Mouse (Mus musculus) forebrain, embryonic 12.5 days (tissue): Measurements from ENCODE around the gene Olfr1443. TPM values are rescaled to one million over a fixed set of nuclear protein-coding genes. Genes with fewer than 3 reads are reported as not detected.
"Not testable (repeated sequence)": the region's sequence is repeated elsewhere in the genome, so short reads cannot be mapped to it uniquely, and the experiment has no call there.

Experiments used
- ATAC-seq: fragments of 200-750 bp; cut with Nextera tagmentation; 2 replicates; pipeline ENCODE4 v1.8.0; 2017; ENCODE audit warnings: moderate TSS enrichment; ENCODE audit not compliant: low FRiP score
- H3K27ac ChIP-seq: fragments of 300-500 bp; sonication (generic); 2 replicates; pipeline ENCODE4 v1.5.1; 2016; ENCODE audit warnings: mild to moderate bottlenecking
- H3K27me3 ChIP-seq: fragments of 300-500 bp; sonication (generic); 2 replicates; pipeline ENCODE4 v1.6.1; 2016; ENCODE audit warnings: mild to moderate bottlenecking
- H3K36me3 ChIP-seq: fragments of 300-500 bp; sonication (generic); replicated peaks from 2 replicates; pipeline ENCODE4 v1.6.1; 2016; ENCODE audit warnings: mild to moderate bottlenecking
- H3K4me1 ChIP-seq: fragments of 300-500 bp; sonication (generic); 2 replicates; pipeline ENCODE4 v1.6.1; 2016
- H3K4me2 ChIP-seq: fragments of 300-500 bp; sonication (generic); 2 replicates; pipeline ENCODE4 v1.6.1; 2016; ENCODE audit warnings: mild to moderate bottlenecking, moderate library complexity
- H3K4me3 ChIP-seq: fragments of 300-500 bp; sonication (generic); replicated peaks from 2 replicates; pipeline ENCODE4 v1.5.1; 2016; ENCODE audit warnings: mild to moderate bottlenecking
- H3K9ac ChIP-seq: fragments of 300-500 bp; sonication (generic); 2 replicates; pipeline ENCODE4 v1.6.1; 2016; ENCODE audit warnings: mild to moderate bottlenecking
- H3K9me3 ChIP-seq: fragments of 300-500 bp; sonication (generic); 2 replicates; pipeline ENCODE4 v1.6.1; 2016
- WGBS: fragments of 180-500 bp; shearing (Covaris S2); methylation state at CpG from one replicate; pipeline ENCODE4 v1.1.7; 2016; 5-methylcytosine and 5-hydroxymethylcytosine counted together
- polyA plus RNA-seq: library from polyadenylated mRNA; unstranded; fragments of >200 nt; fragmentation: Nextera tagmentation; extraction: Ambion mirVana; gene quantifications from 2 replicates; pipeline ENCODE4 v1.2.1, GENCODE M21; 2016

The Olfr1443 gene
- not detected in 2 replicates for polyA plus RNA-seq

DNA sequence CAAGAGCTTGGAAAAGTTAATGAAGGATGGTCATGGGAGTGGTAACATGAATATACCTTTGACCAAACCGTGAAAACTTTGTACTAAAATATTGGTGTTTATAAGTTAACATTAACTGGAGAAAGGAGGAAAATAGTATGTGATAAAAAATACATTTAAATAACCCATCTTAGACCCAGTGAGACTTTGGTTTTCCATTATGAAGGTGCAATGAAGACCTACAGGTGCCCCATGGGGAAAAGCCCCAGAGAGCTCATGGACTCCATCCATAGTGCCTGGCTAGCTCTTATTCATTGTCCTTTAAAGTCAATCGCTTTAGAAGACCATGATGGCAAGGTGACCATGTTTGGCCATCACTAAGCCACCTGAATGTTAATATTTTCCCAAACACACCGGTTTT, at the start of gene Olfr1443:
Gene Olfr1443, plus strand, starts transcription at position 301 of the 400 bp plus-strand sequence.
- ATAC-seq: no peak
- no peaks in the 10 kb centered on the region for H3K9me3 ChIP-seq

GRCm38 (mm10) chr19:12633176-12633575, 44.7 kb upstream of the Olfr1443 start, which contains the start of gene Glyat:
Gene Glyat, plus strand, starts transcription at chr19:12633308.
- Histone ChIP-seq H3K27me3 (no peaks in the 10 kb centered on the region), H3K4me3 (no peak within 1 kb of the TSS), H3K9me3 (no peaks in the 10 kb centered on the region), H3K9ac (no peak within 1 kb of the TSS), H3K4me1 (no peaks in the 10 kb centered on the region), H3K27ac (no peak within 1 kb of the TSS), H3K4me2 (no peak within 1 kb of the TSS), H3K36me3 (no peaks in the 10 kb centered on the region)
- no peak for ATAC-seq
- 80% methylated on average over 4 of the region's 4 CpGs for WGBS

More for the DNA sequence above, at the start of gene Olfr1443:
- H3K27ac ChIP-seq: no peak within 1 kb of the TSS
- H3K4me1 ChIP-seq: no peaks in the 10 kb centered on the region
- no peak within 1 kb of the TSS for H3K4me2 ChIP-seq
- H3K9ac ChIP-seq: no peak within 1 kb of the TSS
- WGBS: 70% methylated on average over 3 of the region's 3 CpGs
- H3K27me3 ChIP-seq: no peaks in the 10 kb centered on the region
- H3K4me3 ChIP-seq: no peak within 1 kb of the TSS
- H3K36me3 ChIP-seq: no peaks in the 10 kb centered on the region

- Histone ChIP-seq H3K4me3 (no peak overlapping the region), H3K9ac (no peak overlapping the region), H3K4me2 (no peak overlapping the region), H3K27ac (no peak overlapping the region), H3K4me1 (no peaks in the 10 kb centered on the region), H3K27me3 (no peaks in the 10 kb centered on the region), H3K9me3 (no peaks in the 10 kb centered on the region), H3K36me3 (no peaks in the 10 kb centered on the region)
- 85% methylated on average over 3 of the region's 3 CpGs for WGBS
- ATAC-seq: no peak
Measured at GRCm38 (mm10) chr19:12634259-12634658, 43.7 kb upstream of the Olfr1443 start.

DNA sequence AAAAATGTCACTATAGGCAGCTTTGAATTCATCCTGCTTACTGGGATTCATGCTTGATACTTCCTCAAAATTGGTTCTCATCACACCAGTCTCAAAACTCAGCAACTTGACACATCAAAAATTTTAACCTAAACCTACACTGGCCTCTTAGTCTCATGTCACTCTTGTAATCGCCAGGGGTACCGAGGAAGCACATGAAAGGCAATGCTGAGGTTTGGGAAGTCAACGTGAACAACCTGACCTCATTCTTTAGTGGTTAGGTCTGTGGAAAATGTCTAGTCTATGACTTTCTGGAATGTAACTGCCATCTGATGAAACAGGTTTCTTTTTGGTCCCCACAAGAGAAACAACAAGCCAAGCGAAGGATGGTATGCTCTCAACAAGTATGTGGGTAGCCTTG, 42.9 kb upstream of the Olfr1443 start:
- no peaks in the 10 kb centered on the region for H3K27me3 ChIP-seq
- H3K27ac ChIP-seq: no peak overlapping the region
- H3K9me3 ChIP-seq: no peaks in the 10 kb centered on the region
- H3K4me2 ChIP-seq: no peak overlapping the region
- ATAC-seq: no peak
- no peaks in the 10 kb centered on the region for H3K36me3 ChIP-seq
- H3K4me1 ChIP-seq: no peaks in the 10 kb centered on the region
- H3K4me3 ChIP-seq: no peak overlapping the region
- H3K9ac ChIP-seq: no peak overlapping the region
- WGBS: 92% methylated on average over 4 of the region's 4 CpGs

- no peak overlapping the region for H3K9ac ChIP-seq
- WGBS: 77% methylated on average over 3 of the region's 3 CpGs
- H3K4me3 ChIP-seq: no peak overlapping the region
- H3K27me3 ChIP-seq: no peaks in the 10 kb centered on the region
- no peak overlapping the region for H3K4me2 ChIP-seq
- no peaks in the 10 kb centered on the region for H3K4me1 ChIP-seq
- no peak for ATAC-seq
- no peak overlapping the region for H3K27ac ChIP-seq
- no peaks in the 10 kb centered on the region for H3K36me3 ChIP-seq
- no peaks in the 10 kb centered on the region for H3K9me3 ChIP-seq
Measured at GRCm38 (mm10) chr19:12636863-12637262, 41.0 kb upstream of the Olfr1443 start.

DNA sequence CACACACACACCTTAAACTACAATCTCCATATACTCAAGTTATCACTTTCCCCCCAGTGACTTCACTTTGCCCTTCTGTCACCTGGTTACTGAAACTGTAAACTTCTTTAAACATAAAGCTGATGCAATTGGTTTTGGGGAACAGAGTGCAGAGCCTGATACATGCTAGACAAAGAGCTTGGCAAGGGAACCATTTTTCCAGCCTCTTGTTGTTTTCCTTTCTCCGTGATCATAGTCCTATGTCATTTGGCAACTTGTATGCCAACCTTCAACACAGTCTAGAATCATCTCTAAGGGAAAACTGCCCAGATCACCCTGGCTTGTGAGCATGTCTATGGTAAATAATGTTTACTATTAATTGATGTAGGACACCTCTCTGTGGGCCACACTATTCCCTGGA, 39.9 kb upstream of the Olfr1443 start:
- H3K27me3 ChIP-seq: no peaks in the 10 kb centered on the region
- no peak overlapping the region for H3K27ac ChIP-seq
- no peak overlapping the region for H3K4me3 ChIP-seq
- no peaks in the 10 kb centered on the region for H3K9me3 ChIP-seq
- no peak overlapping the region for H3K9ac ChIP-seq
- H3K4me1 ChIP-seq: no peaks in the 10 kb centered on the region
- ATAC-seq: no peak
- H3K4me2 ChIP-seq: no peak overlapping the region
- WGBS: 79% methylated on average over 1 of the region's 1 CpGs
- no peaks in the 10 kb centered on the region for H3K36me3 ChIP-seq

GRCm38 (mm10) chr19:12649511-12649910, 28.4 kb upstream of the Olfr1443 start:
- H3K9ac ChIP-seq: no peak overlapping the region
- no peaks in the 10 kb centered on the region for H3K9me3 ChIP-seq
- no peak overlapping the region for H3K4me2 ChIP-seq
- no peaks in the 10 kb centered on the region for H3K36me3 ChIP-seq
- no peak overlapping the region for H3K4me3 ChIP-seq
- H3K27me3 ChIP-seq: no peaks in the 10 kb centered on the region
- ATAC-seq: no peak
- H3K4me1 ChIP-seq: no peaks in the 10 kb centered on the region
- H3K27ac ChIP-seq: no peak overlapping the region

DNA sequence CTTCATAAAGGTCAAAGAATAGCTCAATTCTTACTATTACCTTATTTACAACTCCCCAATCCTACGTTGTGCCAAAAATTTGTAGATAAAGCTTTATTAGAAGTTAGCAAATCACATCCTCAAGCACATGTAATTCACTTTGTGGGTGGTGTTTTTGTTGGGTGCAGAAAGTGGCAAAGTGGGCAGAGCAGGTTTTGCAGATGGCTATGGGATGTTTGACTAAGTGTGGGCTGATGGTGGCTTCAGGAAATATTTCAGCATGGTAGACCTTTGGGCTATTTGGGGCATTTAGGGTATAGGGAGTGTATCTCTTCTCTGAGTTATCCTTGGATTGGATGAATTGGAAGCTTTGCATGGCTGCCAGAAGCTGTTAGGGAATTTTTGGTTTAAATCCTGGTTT, 11.8 kb upstream of the Olfr1443 start:
- Histone ChIP-seq H3K4me1 (no peaks in the 10 kb centered on the region), H3K36me3 (no peaks in the 10 kb centered on the region), H3K9me3 (peaks cover 8% of the 10 kb centered on the region; the same call in 1 of the 2 replicates), H3K4me3 (no peak overlapping the region), H3K4me2 (no peak overlapping the region), H3K27ac (no peak overlapping the region), H3K27me3 (no peaks in the 10 kb centered on the region), H3K9ac (no peak overlapping the region)
- 79% methylated on average over 1 of the region's 1 CpGs for WGBS
- no peak for ATAC-seq

DNA sequence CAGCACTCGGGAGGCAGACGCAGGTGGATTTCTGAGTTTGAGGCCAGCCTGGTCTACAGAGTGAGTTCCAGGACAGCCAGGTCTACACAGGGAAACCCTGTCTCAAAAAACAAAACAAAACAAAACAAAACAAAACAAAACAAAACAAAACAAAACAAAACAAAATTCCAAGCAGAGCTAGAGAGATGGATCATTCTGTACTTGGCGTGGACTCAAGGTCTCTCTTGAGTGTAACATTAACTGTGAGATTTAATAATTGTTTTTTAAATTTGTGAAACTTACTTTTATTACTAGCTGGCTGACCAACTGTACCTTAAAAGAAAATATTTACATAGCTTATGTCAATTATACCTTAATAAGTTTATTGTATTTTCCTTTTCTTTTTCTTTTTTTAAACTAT, 9.3 kb upstream of the Olfr1443 start:
- H3K9ac ChIP-seq, H3K4me3 ChIP-seq, H3K4me2 ChIP-seq, ATAC-seq, H3K27me3 ChIP-seq, H3K27ac ChIP-seq, H3K9me3 ChIP-seq, H3K4me1 ChIP-seq, H3K36me3 ChIP-seq: not testable (repeated sequence)
- 92% methylated on average over 3 of the region's 3 CpGs for WGBS

DNA sequence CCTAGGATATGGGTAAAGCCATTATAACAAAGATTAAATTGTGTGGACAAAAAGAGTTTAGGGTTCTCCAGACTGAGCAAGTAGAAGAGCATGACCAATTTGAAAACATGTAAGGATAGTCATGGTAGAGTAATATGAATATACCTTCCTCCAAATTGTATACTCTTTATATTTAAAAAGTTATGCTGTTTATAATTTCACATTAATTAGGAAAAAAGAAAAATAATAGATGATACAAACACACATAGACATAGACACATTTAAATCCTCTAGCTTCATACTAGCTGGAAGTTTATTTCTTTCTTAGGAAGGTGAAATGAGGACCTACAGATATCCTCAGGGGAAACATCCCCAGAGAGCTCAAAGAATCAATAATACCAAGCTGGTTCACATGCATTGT, 7.8 kb upstream of the Olfr1443 start, which contains the start of gene Olfr1442:
Gene Olfr1442, plus strand, starts transcription at position 301 of the 400 bp plus-strand sequence.
- H3K9ac ChIP-seq: no peak within 1 kb of the TSS
- H3K27ac ChIP-seq: no peak within 1 kb of the TSS
- H3K36me3 ChIP-seq: no peaks in the 10 kb centered on the region
- H3K4me3 ChIP-seq: no peak within 1 kb of the TSS
- H3K27me3 ChIP-seq: no peaks in the 10 kb centered on the region
- H3K4me2 ChIP-seq: no peak within 1 kb of the TSS
- no peaks in the 10 kb centered on the region for H3K4me1 ChIP-seq
- no peak for ATAC-seq
- no peaks in the 10 kb centered on the region for H3K9me3 ChIP-seq

DNA sequence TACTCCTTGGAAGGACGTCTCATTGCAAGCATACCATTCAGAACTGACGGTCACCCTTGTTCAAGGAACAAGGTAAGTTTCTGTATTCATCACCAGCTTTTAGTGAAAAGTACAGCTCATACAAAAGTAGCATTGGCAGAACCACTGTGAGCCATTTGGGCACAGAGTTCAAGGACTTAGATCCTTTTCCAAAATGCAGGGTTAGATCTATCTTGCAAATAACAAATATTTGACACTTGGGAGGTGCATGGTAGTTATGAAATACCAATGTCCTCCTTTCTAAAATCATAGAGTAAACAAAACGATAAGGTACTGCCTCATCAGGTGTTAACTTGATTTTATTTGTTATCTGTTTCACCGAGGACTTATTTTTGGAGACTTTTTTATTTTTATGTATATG, 6.9 kb upstream of the Olfr1443 start:
- Histone ChIP-seq H3K9ac (no peak overlapping the region), H3K36me3 (no peaks in the 10 kb centered on the region), H3K27me3 (no peaks in the 10 kb centered on the region), H3K27ac (no peak overlapping the region), H3K4me1 (no peaks in the 10 kb centered on the region), H3K4me2 (no peak overlapping the region), H3K4me3 (no peak overlapping the region), H3K9me3 (no peaks in the 10 kb centered on the region)
- no peak for ATAC-seq
- WGBS: 88% methylated on average over 4 of the region's 4 CpGs

GRCm38 (mm10) chr19:12684638-12685037, 6.7 kb downstream of the Olfr1443 start:
- Histone ChIP-seq H3K4me2 (no peak overlapping the region), H3K9me3 (no peaks in the 10 kb centered on the region), H3K4me1 (no peaks in the 10 kb centered on the region), H3K27ac (no peak overlapping the region), H3K36me3 (no peaks in the 10 kb centered on the region), H3K4me3 (no peak overlapping the region), H3K27me3 (no peaks in the 10 kb centered on the region), H3K9ac (no peak overlapping the region)
- ATAC-seq: no peak

- ATAC-seq: no peak
- no peaks in the 10 kb centered on the region for H3K27me3 ChIP-seq
- no peaks in the 10 kb centered on the region for H3K9me3 ChIP-seq
- H3K4me1 ChIP-seq: no peaks in the 10 kb centered on the region
- H3K9ac ChIP-seq: no peak overlapping the region
- no peak overlapping the region for H3K4me3 ChIP-seq
- no peak overlapping the region for H3K4me2 ChIP-seq
- H3K27ac ChIP-seq: no peak overlapping the region
- no peaks in the 10 kb centered on the region for H3K36me3 ChIP-seq
Measured at GRCm38 (mm10) chr19:12685231-12685630, 7.3 kb downstream of the Olfr1443 start.

DNA sequence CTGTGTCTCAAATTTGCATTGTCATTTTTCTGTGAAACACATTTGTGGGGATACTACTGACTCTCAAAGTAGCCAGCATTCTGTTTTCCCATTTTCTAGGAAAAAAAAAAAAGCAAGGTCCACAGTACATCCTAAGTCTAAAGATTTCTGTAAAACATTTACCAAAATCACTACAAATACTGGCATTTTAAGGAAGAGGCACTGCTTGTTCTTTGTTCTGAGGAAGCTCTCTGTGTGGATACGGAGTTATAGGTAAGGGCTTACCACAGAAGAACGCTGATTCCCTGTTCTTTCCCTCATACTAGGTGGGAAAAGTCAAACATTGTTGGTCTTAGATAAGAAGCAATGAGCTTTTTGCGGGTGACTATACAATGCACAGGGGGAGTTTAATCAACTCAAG, 17.7 kb downstream of the Olfr1443 start, which contains the start of gene Keg1:
Gene Keg1, plus strand, starts transcription at position 197 of the 400 bp plus-strand sequence.
- Histone ChIP-seq H3K36me3 (no peaks in the 10 kb centered on the region), H3K4me1 (no peaks in the 10 kb centered on the region), H3K27ac (no peak within 1 kb of the TSS), H3K27me3 (no peaks in the 10 kb centered on the region), H3K9me3 (no peaks in the 10 kb centered on the region), H3K4me2 (no peak within 1 kb of the TSS), H3K4me3 (no peak within 1 kb of the TSS), H3K9ac (no peak within 1 kb of the TSS)
- WGBS: 85% methylated on average over 3 of the region's 3 CpGs
- no peak for ATAC-seq
